Mouse (Mus musculus) lung, postnatal 0 days (tissue): ENCODE results near the gene Zfp36. TPM values are rescaled to one million over a fixed set of nuclear protein-coding genes. Genes with fewer than 3 reads are reported as not detected.
A peak's percentile ranks its signal among the peaks of the same experiment; 100 is the strongest.
"Not testable (repeated sequence)": the region's sequence is repeated elsewhere in the genome, so short reads cannot be mapped to it uniquely, and the experiment has no call there.

ENCODE experiments used
- ATAC-seq: fragments of 200-750 bp; cut with Nextera tagmentation; 2 replicates; pipeline ENCODE4 v1.8.0; 2017; ENCODE audit warnings: moderate library complexity
- DNase-seq: peaks from one replicate; pipeline ENCODE4 v3.0.0-alpha.2; 2016; ENCODE audit warnings: low spot score
- H3K27ac ChIP-seq: fragments of 300-500 bp; sonication (generic); 2 replicates; pipeline ENCODE4 v1.5.1; 2014; ENCODE audit warnings: antibody characterized with exemption, mild to moderate bottlenecking, low read length, mixed read lengths
- H3K27me3 ChIP-seq: fragments of 300-500 bp; sonication (generic); replicated peaks from 2 replicates; pipeline ENCODE4 v1.6.1; 2014; ENCODE audit warnings: low read length, mixed read lengths; ENCODE audit not compliant: insufficient read depth
- H3K36me3 ChIP-seq: fragments of 300-500 bp; sonication (generic); 2 replicates; pipeline ENCODE4 v1.6.1; 2014; ENCODE audit warnings: low read length, mixed read lengths; ENCODE audit not compliant: insufficient read depth
- H3K4me1 ChIP-seq: fragments of 300-500 bp; sonication (generic); 2 replicates; pipeline ENCODE4 v1.6.1; 2014; ENCODE audit warnings: antibody characterized with exemption, low read depth, low read length, mixed read lengths; ENCODE audit not compliant: insufficient read depth
- H3K4me2 ChIP-seq: fragments of 300-500 bp; sonication (generic); replicated peaks from 2 replicates; pipeline ENCODE4 v1.6.1; 2014; ENCODE audit warnings: low read depth, mild to moderate bottlenecking, low read length, moderate library complexity, mixed read lengths
- H3K4me3 ChIP-seq: fragments of 300-500 bp; sonication (generic); 2 replicates; pipeline ENCODE4 v1.5.1; 2014; ENCODE audit warnings: low read depth, low read length
- H3K9ac ChIP-seq: fragments of 300-500 bp; sonication (generic); replicated peaks from 2 replicates; pipeline ENCODE4 v1.6.1; 2014; ENCODE audit warnings: low read depth, mild to moderate bottlenecking
- H3K9me3 ChIP-seq: fragments of 300-500 bp; sonication (generic); 2 replicates; pipeline ENCODE4 v1.6.1; 2016; ENCODE audit warnings: low read length, mixed read lengths
- CTCF ChIP-seq: IDR thresholded peaks from 2 replicates; pipeline ENCODE4 v1.5.1; 2016; ENCODE audit warnings: antibody characterized with exemption, mild to moderate bottlenecking
- EP300 ChIP-seq: IDR thresholded peaks from 2 replicates; pipeline ENCODE4 v1.6.1; 2016; ENCODE audit warnings: antibody characterized with exemption, mild to moderate bottlenecking, control low read depth
- WGBS: fragments of 180-500 bp; shearing (Covaris S2); extraction: QIAGEN DNeasy Blood & Tissue Kit; methylation state at CpG from one replicate; pipeline ENCODE4 v1.1.7; 2014; 5-methylcytosine and 5-hydroxymethylcytosine counted together
- polyA plus RNA-seq: library from polyadenylated mRNA; unstranded; fragments of >200 nt; fragmentation: Nextera tagmentation; extraction: Ambion mirVana; gene quantifications from 2 replicates; pipeline ENCODE4 v1.2.1, GENCODE M21; 2015

Gene Zfp36
- polyA plus RNA-seq, 1 experiment from 2014 or later = 48.3 TPM

GRCm38 (mm10) chr7:28395425-28395824 lies 15.4 kb upstream of the Zfp36 start:
- Histone ChIP-seq H3K9me3 (no peaks in the 10 kb centered on the region), H3K27me3 (no peaks in the 10 kb centered on the region), H3K4me1 (peaks cover 5% of the 10 kb centered on the region; the same call in 1 of the 2 replicates), H3K36me3 (peaks cover 38% of the 10 kb centered on the region), H3K27ac (no peak overlapping the region), H3K4me3 (no peak overlapping the region), H3K9ac (no peak overlapping the region), H3K4me2 (no peak overlapping the region)
- TF ChIP-seq CTCF (no peak), EP300 (no peak)
- ATAC-seq (no peak), DNase-seq (no peak)
- 95% methylated on average over 4 of the region's 4 CpGs for WGBS

DNA sequence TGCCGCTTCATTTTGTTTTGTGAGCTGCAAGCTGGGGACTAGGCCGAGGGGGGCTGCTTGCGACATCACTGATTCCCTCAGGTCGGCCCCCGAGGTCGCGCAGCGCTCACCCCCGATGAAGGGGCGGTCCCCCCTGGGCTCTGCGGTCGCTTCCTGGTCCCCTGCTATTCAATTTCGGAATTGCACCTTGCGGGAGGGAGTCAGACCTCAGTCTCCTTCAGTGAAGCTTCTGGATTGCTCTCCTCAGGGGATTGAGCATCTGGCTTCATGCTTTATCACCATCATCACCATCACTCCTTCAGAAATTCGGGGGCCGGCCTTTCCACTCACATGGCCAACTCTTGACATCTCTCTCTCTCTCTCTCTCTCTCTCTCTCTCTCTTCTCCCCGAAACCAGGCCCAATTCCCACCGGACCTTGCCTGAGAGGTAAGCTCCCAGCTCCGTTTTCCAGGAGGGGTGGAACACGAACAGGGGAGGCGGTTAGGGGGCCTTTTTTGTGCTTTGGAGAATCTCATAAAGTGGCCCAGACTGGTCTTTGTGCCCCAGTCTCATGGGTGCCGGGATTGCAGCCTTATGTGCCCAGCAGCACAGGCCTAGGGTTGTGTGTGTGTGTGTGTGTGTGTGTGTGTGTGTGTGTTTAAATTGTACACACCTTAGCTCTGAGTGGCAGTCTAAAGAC lies 13.4 kb upstream of the Zfp36 start:
- H3K27ac ChIP-seq = peak overlapping the region; percentile 68
- H3K9ac ChIP-seq = peak overlapping the region; percentile 72
- H3K4me3 ChIP-seq = peak overlapping the region; percentile 79
- TF ChIP-seq EP300 = no peak
- TF ChIP-seq CTCF = no peak
- no peaks in the 10 kb centered on the region for H3K27me3 ChIP-seq
- 5% methylated on average over 22 of the region's 22 CpGs for WGBS
- no peaks in the 10 kb centered on the region for H3K9me3 ChIP-seq
- DNase-seq (no peak), ATAC-seq (no peak)
- H3K4me2 ChIP-seq = peak overlapping the region; percentile 90
- H3K36me3 ChIP-seq = peaks cover 34% of the 10 kb centered on the region
- H3K4me1 ChIP-seq = peaks cover 5% of the 10 kb centered on the region; the same call in 1 of the 2 replicates

DNA sequence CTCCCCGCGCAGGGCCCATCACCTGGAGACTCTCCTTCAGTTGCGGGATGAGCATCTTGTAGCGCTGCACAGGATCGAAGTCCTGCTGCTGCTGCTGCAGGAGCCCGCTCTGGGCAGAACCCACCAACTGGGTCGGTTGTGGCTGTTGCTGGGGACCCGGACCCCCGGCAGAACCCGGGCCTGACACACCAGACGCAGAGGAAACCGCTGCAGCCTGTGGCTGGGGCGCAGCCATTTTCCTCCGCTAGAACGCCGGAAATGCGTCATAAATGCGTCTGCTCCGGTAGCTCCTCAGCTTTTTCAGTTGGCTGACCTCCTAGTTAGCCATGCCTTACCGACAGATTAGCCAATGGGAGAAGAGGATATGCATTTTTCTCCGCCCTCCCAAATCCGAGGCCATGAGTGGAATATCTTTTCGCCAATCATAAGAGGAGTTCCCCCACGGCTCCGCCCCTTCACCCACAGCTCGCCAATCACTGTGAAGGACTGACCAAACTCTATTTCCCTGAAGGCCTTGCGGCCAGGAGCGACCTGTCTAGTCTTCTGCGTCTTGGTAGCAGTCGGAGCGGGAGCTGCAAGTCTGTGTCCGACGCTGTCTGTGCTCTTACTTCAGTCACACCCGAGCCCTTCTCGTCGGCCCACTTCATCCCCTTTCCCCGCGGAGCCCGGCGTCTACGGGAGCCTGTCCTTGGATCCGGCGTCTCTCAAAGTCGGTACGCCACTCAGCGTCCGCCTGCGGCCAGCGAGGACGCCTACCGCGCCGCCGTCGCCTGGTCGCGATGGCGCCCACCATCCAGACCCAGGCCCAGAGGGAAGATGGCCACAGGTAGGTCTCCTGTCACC lies 12.6 kb upstream of the Zfp36 start, which contains the start of the genes Med29 and Paf1:
Med29 (minus strand) TSS at position 280 of the 843 bp plus-strand sequence.
Paf1 (plus strand) TSS at position 523 of the 843 bp plus-strand sequence.
- no peaks in the 10 kb centered on the region for H3K9me3 ChIP-seq
- peaks cover 31% of the 10 kb centered on the region for H3K36me3 ChIP-seq
- 0 out of 2 replicates have a peak, but pooled peaks have one; percentile 3 for TF ChIP-seq CTCF
- TF ChIP-seq EP300 = no peak
- no peaks in the 10 kb centered on the region for H3K27me3 ChIP-seq
- H3K4me3 ChIP-seq = peak within 1 kb of the TSS; percentile 79
- peak; percentile 100 for DNase-seq
- H3K9ac ChIP-seq = peak within 1 kb of the TSS; percentile 72
- peaks cover 5% of the 10 kb centered on the region; the same call in 1 of the 2 replicates for H3K4me1 ChIP-seq
- 1% methylated on average over 57 of the region's 58 CpGs for WGBS
- peak; percentile 98 for ATAC-seq
- H3K27ac ChIP-seq = peak within 1 kb of the TSS; percentile 68
- H3K4me2 ChIP-seq = peak within 1 kb of the TSS; percentile 90

DNA sequence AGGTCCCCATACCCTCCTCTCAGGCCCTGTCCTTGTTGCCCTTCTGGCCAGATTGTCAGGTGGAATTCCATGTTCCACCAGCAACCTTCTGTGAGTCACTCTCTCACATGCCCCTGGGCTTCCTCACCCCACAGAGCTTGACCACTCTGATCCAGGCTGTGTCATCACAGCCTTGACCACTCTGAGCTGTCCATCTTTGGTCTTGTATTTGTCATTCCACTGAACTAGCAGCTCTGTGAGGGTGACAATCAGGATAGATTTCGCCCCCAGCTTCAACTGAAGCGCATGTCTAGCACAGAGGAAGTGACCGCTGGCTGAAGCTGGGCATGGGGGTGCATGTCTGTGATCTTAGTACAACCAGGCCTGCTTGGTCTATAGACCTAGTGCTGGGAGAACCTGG lies 10.3 kb upstream of the Zfp36 start:
- Histone ChIP-seq H3K27me3 (no peaks in the 10 kb centered on the region), H3K4me2 (no peak overlapping the region), H3K9me3 (no peaks in the 10 kb centered on the region), H3K4me3 (no peak overlapping the region), H3K9ac (no peak overlapping the region), H3K36me3 (peaks cover 19% of the 10 kb centered on the region), H3K27ac (no peak overlapping the region), H3K4me1 (peaks cover 5% of the 10 kb centered on the region; the same call in 1 of the 2 replicates)
- ATAC-seq (no peak), DNase-seq (no peak)
- TF ChIP-seq CTCF (no peak), EP300 (no peak)
- WGBS = 98% methylated on average over 3 of the region's 3 CpGs

GRCm38 (mm10) chr7:28387384-28387783 lies 7.3 kb upstream of the Zfp36 start:
- H3K9me3 ChIP-seq, H3K27ac ChIP-seq, DNase-seq, H3K27me3 ChIP-seq, H3K4me2 ChIP-seq, H3K9ac ChIP-seq, H3K4me3 ChIP-seq, ATAC-seq: not testable (repeated sequence)
- WGBS = 82% methylated on average over 7 of the region's 7 CpGs
- H3K4me1 ChIP-seq = peaks cover 11% of the 10 kb centered on the region
- peaks cover 13% of the 10 kb centered on the region for H3K36me3 ChIP-seq

DNA sequence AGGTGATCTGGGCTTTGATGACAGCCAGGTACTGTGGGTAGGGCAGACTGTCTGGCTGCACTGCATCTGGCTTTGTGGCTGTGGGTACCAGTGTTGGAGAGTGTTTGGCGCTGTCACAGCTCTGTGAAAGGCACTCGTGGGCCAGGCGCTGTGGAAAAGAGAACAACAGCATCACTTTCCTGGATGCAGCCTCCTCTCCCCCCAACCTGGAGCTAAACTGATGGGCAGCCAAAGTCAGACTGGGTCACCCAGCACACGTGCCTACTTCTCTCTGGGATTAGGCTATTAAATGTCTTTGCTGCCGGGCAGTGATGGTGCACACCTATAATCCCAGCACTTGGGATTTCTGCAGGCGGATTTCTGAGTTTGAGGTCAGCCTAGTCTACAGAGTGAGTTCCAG lies 6.8 kb upstream of the Zfp36 start:
- DNase-seq, H3K27ac ChIP-seq, H3K9me3 ChIP-seq, H3K4me3 ChIP-seq, H3K9ac ChIP-seq, H3K4me2 ChIP-seq, ATAC-seq, H3K27me3 ChIP-seq: not testable (repeated sequence)
- 78% methylated on average over 6 of the region's 6 CpGs for WGBS
- Histone ChIP-seq H3K36me3 (peaks cover 13% of the 10 kb centered on the region), H3K4me1 (peaks cover 12% of the 10 kb centered on the region)
